Mouse (Mus musculus) C2C12 (cell line): Measurements from ENCODE around the gene Kctd17. TPM values are rescaled to one million over a fixed set of nuclear protein-coding genes. Genes with fewer than 3 reads are reported as not detected.

Experiments
- H3K27me3 ChIP-seq: one replicate; pipeline ENCODE4 v1.6.1; 2011; ENCODE audit not compliant: control insufficient read depth, insufficient read depth, insufficient read length
- H3K36me3 ChIP-seq: one replicate; pipeline ENCODE4 v1.6.1; 2011; ENCODE audit not compliant: control insufficient read depth, insufficient read depth
- H3K4me3 ChIP-seq: one replicate; pipeline ENCODE4 v1.5.1; 2011; ENCODE audit warnings: mild to moderate bottlenecking, control low read depth; ENCODE audit not compliant: poor library complexity, insufficient read depth, severe bottlenecking
- H3K79me2 ChIP-seq: one replicate; pipeline ENCODE4 v1.6.1; 2011; ENCODE audit not compliant: control insufficient read depth, insufficient read depth
- H3K79me3 ChIP-seq: one replicate; pipeline ENCODE4 v1.6.1; 2011; ENCODE audit warnings: low read depth, control low read depth
- H3ac ChIP-seq: one replicate; pipeline ENCODE3; 2011; ENCODE audit warnings: low read depth; ENCODE audit not compliant: control insufficient read depth, insufficient read length
- CEBPB ChIP-seq: IDR thresholded peaks from one replicate; pipeline ENCODE4 v1.6.1; 2011; ENCODE audit warnings: low read depth, mild to moderate bottlenecking, control low read depth, moderate library complexity
- CTCF ChIP-seq: IDR thresholded peaks from one replicate; pipeline ENCODE4 v1.5.1; 2011; ENCODE audit not compliant: control insufficient read depth, insufficient read depth, insufficient read length
- FOSL1 ChIP-seq: IDR thresholded peaks from one replicate; pipeline ENCODE4 v1.8.0; 2011; ENCODE audit warnings: mild to moderate bottlenecking, low read length; ENCODE audit not compliant: poor library complexity, insufficient read depth, severe bottlenecking
- MAX ChIP-seq: IDR thresholded peaks from one replicate; pipeline ENCODE4 v1.6.1; 2011; ENCODE audit warnings: mild to moderate bottlenecking, control low read depth
- MYOD1 ChIP-seq: IDR thresholded peaks from one replicate; pipeline ENCODE4 v1.6.1; 2011; ENCODE audit warnings: low read depth; ENCODE audit not compliant: control insufficient read depth, insufficient read length
- MYOG ChIP-seq: IDR thresholded peaks from one replicate; pipeline ENCODE4 v1.6.1; 2011; ENCODE audit not compliant: control insufficient read depth, insufficient read length; ENCODE audit errors: extremely low read depth
- USF1 ChIP-seq: IDR thresholded peaks from one replicate; pipeline ENCODE4 v1.6.1; 2011; ENCODE audit warnings: low read depth, mild to moderate bottlenecking, control low read depth, moderate library complexity
- polyA plus RNA-seq: library from polyadenylated mRNA; unstranded; fragments of >200 nt; fragmentation: generic; extraction: Trizol; gene quantifications from one replicate; pipeline ENCODE4 v1.2.1, GENCODE M21; 2012; ENCODE audit warnings: missing spikeins

The Kctd17 gene
- polyA plus RNA-seq, 1 experiment, result 228 TPM

DNA sequence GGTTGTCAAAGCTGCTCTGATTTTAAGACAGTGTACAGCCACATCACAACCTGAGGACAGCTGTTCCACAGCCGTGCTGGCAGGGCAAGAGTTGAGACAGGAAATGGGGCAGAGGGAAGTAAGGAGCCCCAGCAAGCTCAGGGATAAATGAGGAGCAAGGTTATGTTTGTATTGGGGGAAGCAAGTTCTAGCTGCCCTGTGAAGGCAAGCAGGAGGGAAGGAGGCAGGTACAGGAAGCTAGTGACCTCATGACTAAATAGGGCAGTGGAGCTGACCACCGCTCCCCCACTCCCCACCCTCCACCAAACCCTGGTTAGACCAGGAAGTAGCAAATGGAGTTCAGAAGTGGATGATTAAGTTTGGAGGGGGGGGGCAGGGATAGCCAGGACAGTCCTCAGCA lies 52.6 kb downstream of the Kctd17 start:
- Histone ChIP-seq H3K27me3 (peaks cover 25% of the 10 kb centered on the region), H3K79me3 (no peaks in the 10 kb centered on the region), H3K79me2 (no peaks in the 10 kb centered on the region), H3K4me3 (no peak overlapping the region), H3ac (no peak overlapping the region), H3K36me3 (no peaks in the 10 kb centered on the region)
- TF ChIP-seq MYOD1 (no peak), USF1 (no peak), MYOG (no peak), MAX (no peak), FOSL1 (no peak), CEBPB (no peak), CTCF (no peak)

DNA sequence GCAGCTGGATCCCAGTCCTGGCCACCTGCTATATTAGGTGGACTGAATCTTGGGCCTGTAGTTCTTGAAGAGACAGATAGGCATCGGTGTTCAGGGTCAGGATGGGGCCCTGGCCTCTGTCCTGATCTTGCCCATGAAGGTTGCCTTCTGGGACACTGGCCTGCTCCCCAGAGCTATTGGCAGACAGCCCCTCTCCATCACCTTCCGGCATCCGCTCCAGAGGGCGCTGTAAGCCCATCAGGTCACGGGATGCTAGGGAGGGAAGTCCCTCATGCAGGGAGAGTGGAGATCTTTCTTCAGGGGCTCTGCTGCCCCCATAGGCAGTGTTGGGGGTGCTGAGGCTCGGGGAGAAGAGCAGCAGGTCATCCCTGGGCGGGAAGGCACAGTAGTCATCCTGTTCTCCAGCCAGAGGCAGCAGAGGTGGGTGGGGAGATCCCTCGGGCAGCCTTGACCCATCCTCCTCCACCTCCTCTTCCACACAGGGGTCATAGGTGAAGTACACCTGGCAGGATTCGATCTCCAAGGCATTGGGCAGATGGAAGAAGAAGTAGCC lies 53.2 kb downstream of the Kctd17 start:
- Histone ChIP-seq H3K36me3 (no peaks in the 10 kb centered on the region), H3K4me3 (no peak overlapping the region), H3K27me3 (peaks cover 27% of the 10 kb centered on the region), H3K79me3 (no peaks in the 10 kb centered on the region), H3ac (no peak overlapping the region), H3K79me2 (no peaks in the 10 kb centered on the region)
- no peak for TF ChIP-seq MAX
- TF ChIP-seq CTCF, result peak; percentile 36

DNA sequence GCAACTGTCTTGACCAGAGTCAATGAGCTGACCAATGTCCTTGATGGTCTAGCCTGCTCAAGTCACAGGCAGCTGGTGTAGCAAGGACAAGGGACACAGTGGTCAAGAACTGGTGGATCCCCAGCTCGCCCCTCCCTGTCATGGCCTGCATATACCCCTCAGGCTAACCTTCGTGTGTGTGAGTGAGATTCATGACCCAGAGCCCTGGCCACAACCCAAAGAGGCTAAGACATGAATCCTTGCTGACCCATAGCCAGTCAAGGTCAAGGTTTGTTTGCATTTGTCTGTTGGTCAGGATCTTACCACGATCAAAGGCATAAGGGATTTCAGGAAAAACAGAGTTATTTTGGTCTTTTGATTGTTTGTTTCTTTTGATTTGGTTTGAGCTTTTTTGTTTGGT lies 54.2 kb downstream of the Kctd17 start:
- no peaks in the 10 kb centered on the region for H3K36me3 ChIP-seq
- H3K4me3 ChIP-seq, result no peak overlapping the region
- H3K79me2 ChIP-seq, result no peaks in the 10 kb centered on the region
- H3K27me3 ChIP-seq, result peaks cover 32% of the 10 kb centered on the region
- TF ChIP-seq MYOD1, result no peak
- TF ChIP-seq CTCF, result no peak
- TF ChIP-seq CEBPB, result no peak
- no peak for TF ChIP-seq FOSL1
- TF ChIP-seq MYOG, result no peak
- TF ChIP-seq USF1, result no peak
- no peak for TF ChIP-seq MAX
- no peak overlapping the region for H3ac ChIP-seq
- H3K79me3 ChIP-seq, result no peaks in the 10 kb centered on the region

DNA sequence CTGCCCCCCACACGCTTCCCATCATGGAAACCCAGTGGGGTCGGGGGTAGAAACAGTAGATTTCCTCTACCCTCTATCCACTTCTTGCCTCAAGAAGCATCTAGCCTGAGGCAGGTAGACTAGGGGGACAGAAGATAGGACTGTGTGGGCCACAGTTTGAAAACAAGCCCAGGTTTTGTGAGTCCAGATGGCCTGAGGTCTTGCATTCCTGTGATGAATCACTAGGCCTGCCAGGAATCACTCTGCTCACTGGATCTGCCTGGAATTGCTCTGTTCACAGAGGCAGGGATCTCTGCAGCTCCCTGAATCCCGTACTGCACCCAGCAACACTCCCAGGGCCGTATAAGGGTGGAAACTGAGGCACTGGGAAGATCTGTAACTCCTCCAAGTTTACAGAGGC lies 54.9 kb downstream of the Kctd17 start:
- H3ac ChIP-seq, result no peak overlapping the region
- no peak for TF ChIP-seq CTCF
- TF ChIP-seq MYOD1, result peak; percentile 4
- H3K4me3 ChIP-seq, result no peak overlapping the region
- no peaks in the 10 kb centered on the region for H3K79me3 ChIP-seq
- peaks cover 32% of the 10 kb centered on the region for H3K27me3 ChIP-seq
- H3K79me2 ChIP-seq, result no peaks in the 10 kb centered on the region
- H3K36me3 ChIP-seq, result no peaks in the 10 kb centered on the region

- no peak for TF ChIP-seq USF1
- no peak for TF ChIP-seq CTCF
- TF ChIP-seq FOSL1, result no peak
- TF ChIP-seq MYOD1, result peak; percentile 49
- TF ChIP-seq MYOG, result no peak
- TF ChIP-seq MAX, result no peak
- Histone ChIP-seq H3K4me3 (no peak overlapping the region), H3K79me2 (no peaks in the 10 kb centered on the region), H3K27me3 (peaks cover 37% of the 10 kb centered on the region), H3K36me3 (no peaks in the 10 kb centered on the region), H3K79me3 (no peaks in the 10 kb centered on the region), H3ac (no peak overlapping the region)
Measured at GRCm38 (mm10) chr15:78486564-78486963, 58.2 kb downstream of the Kctd17 start.

GRCm38 (mm10) chr15:78487066-78487465 lies 58.7 kb downstream of the Kctd17 start:
- Histone ChIP-seq H3ac (no peak overlapping the region), H3K79me3 (no peaks in the 10 kb centered on the region), H3K36me3 (no peaks in the 10 kb centered on the region), H3K27me3 (peaks cover 37% of the 10 kb centered on the region), H3K79me2 (no peaks in the 10 kb centered on the region), H3K4me3 (no peak overlapping the region)
- TF ChIP-seq CTCF (no peak), CEBPB (no peak), FOSL1 (no peak), MAX (no peak), USF1 (no peak), MYOG (no peak), MYOD1 (no peak)

Other genes starting within 250 kb of the Kctd17 start
- gene Pvalb, start 222.2 kb upstream of the Kctd17 start, polyA plus RNA-seq, result 0.06 TPM
- 0.67 TPM for gene Ncf4, start 183.8 kb upstream of the Kctd17 start, polyA plus RNA-seq
- gene Csf2rb2, start 122.8 kb upstream of the Kctd17 start, polyA plus RNA-seq, result 0.08 TPM
- gene Csf2rb, start 102.8 kb upstream of the Kctd17 start, polyA plus RNA-seq, result 0.23 TPM
- gene Tex33, start 32.7 kb upstream of the Kctd17 start, polyA plus RNA-seq, result not detected
- 21.4 TPM for gene Tst, start 22.7 kb upstream of the Kctd17 start, polyA plus RNA-seq
- gene Mpst, start 22.1 kb upstream of the Kctd17 start, polyA plus RNA-seq, result 44.7 TPM
- gene Tmprss6, start 40.1 kb downstream of the Kctd17 start, polyA plus RNA-seq, result 0.06 TPM
- gene Il2rb, start 66.7 kb downstream of the Kctd17 start, polyA plus RNA-seq, result 0.01 TPM
- 17.5 TPM for gene C1qtnf6, start 102.9 kb downstream of the Kctd17 start, polyA plus RNA-seq
- not detected for gene Sstr3, start 116.1 kb downstream of the Kctd17 start, polyA plus RNA-seq
- gene Rac2, start 144.2 kb downstream of the Kctd17 start, polyA plus RNA-seq, result not detected
- 0.21 TPM for gene Cyth4, start 168.5 kb downstream of the Kctd17 start, polyA plus RNA-seq